Mouse (Mus musculus) kidney, postnatal 0 days (tissue): ENCODE data around the gene Fam90a1b. TPM values are rescaled to one million over a fixed set of nuclear protein-coding genes. Genes with fewer than 3 reads are reported as not detected.
"Not testable (repeated sequence)": the region's sequence is repeated elsewhere in the genome, so short reads cannot be mapped to it uniquely, and the experiment has no call there.

Experiments used
- ATAC-seq: fragments of 200-750 bp; cut with Nextera tagmentation; replicated peaks from 2 replicates; pipeline ENCODE4 v1.8.0; 2017; ENCODE audit warnings: low read depth, moderate number of reproducible peaks, moderate TSS enrichment, moderate library complexity; ENCODE audit not compliant: low FRiP score
- DNase-seq: peaks from one replicate; pipeline ENCODE4 v3.0.0-alpha.2; 2016; ENCODE audit warnings: low spot score
- H3K27ac ChIP-seq: fragments of 300-500 bp; sonication (generic); 2 replicates; pipeline ENCODE4 v1.5.1; 2014; ENCODE audit warnings: mild to moderate bottlenecking
- H3K27me3 ChIP-seq: fragments of 300-500 bp; sonication (generic); 2 replicates; pipeline ENCODE4 v1.6.1; 2014; ENCODE audit warnings: low read length, mixed read lengths; ENCODE audit not compliant: insufficient read depth
- H3K36me3 ChIP-seq: fragments of 300-500 bp; sonication (generic); 2 replicates; pipeline ENCODE4 v1.6.1; 2014; ENCODE audit warnings: low read length, mixed read lengths; ENCODE audit not compliant: insufficient read depth
- H3K4me1 ChIP-seq: fragments of 300-500 bp; sonication (generic); replicated peaks from 2 replicates; pipeline ENCODE4 v1.6.1; 2014; ENCODE audit warnings: antibody characterized with exemption, low read length, mixed read lengths; ENCODE audit not compliant: insufficient read depth
- H3K4me2 ChIP-seq: fragments of 300-500 bp; sonication (generic); 2 replicates; pipeline ENCODE4 v1.6.1; 2014; ENCODE audit warnings: mild to moderate bottlenecking, low read length, moderate library complexity, mixed read lengths
- H3K4me3 ChIP-seq: fragments of 300-500 bp; sonication (generic); replicated peaks from 2 replicates; pipeline ENCODE4 v1.5.1; 2014; ENCODE audit warnings: low read depth, low read length
- H3K9ac ChIP-seq: fragments of 300-500 bp; sonication (generic); 2 replicates; pipeline ENCODE4 v1.6.1; 2014; ENCODE audit warnings: low read depth, low read length
- H3K9me3 ChIP-seq: fragments of 300-500 bp; sonication (generic); replicated peaks from 2 replicates; pipeline ENCODE4 v1.6.1; 2016; ENCODE audit warnings: low read length, inconsistent platforms, mixed read lengths
- CTCF ChIP-seq: IDR thresholded peaks from 2 replicates; pipeline ENCODE4 v1.5.1; 2016; ENCODE audit warnings: antibody characterized with exemption, low read depth, mild to moderate bottlenecking, moderate library complexity
- WGBS: fragments of 180-500 bp; shearing (Covaris S2); extraction: QIAGEN DNeasy Blood & Tissue Kit; methylation state at CpG from one replicate; pipeline ENCODE4 v1.1.7; 2014; 5-methylcytosine and 5-hydroxymethylcytosine counted together
- polyA plus RNA-seq: library from polyadenylated mRNA; unstranded; fragments of >200 nt; fragmentation: Nextera tagmentation; extraction: Ambion mirVana; gene quantifications from 2 replicates; pipeline ENCODE4 v1.2.1, GENCODE M21; 2015

Gene Fam90a1b
- 0.09 TPM in 1 of 2 replicates, not detected in the other for polyA plus RNA-seq

- 19% methylated on average over 46 of the region's 46 CpGs for WGBS
- peak; percentile 78 for TF ChIP-seq CTCF
- Histone ChIP-seq H3K27me3 (0 out of 2 replicates have a peak, but pooled peaks cover 5% of the 10 kb centered on the region), H3K4me1 (no peaks in the 10 kb centered on the region), H3K9me3 (no peaks in the 10 kb centered on the region), H3K27ac (peak within 1 kb of the TSS; percentile 68; the same call in 1 of the 2 replicates), H3K9ac (peak within 1 kb of the TSS; percentile 64), H3K4me2 (peak within 1 kb of the TSS; percentile 50), H3K4me3 (peak within 1 kb of the TSS; percentile 60), H3K36me3 (no peaks in the 10 kb centered on the region)
- DNase-seq (peak; percentile 95), ATAC-seq (peak; percentile 99)
Observed at GRCm38 (mm10) chrX:94366670-94367241, at the start of gene Fam90a1b, which contains the start of gene Apoo. TSS of gene Fam90a1b (minus strand) at chrX:94366777. TSS of gene Apoo (plus strand) at chrX:94367117.

- Histone ChIP-seq H3K4me1 (no peaks in the 10 kb centered on the region), H3K9me3 (no peaks in the 10 kb centered on the region), H3K36me3 (no peaks in the 10 kb centered on the region), H3K4me3 (no peak overlapping the region), H3K27ac (no peak overlapping the region), H3K9ac (no peak overlapping the region), H3K4me2 (no peak overlapping the region), H3K27me3 (no peaks in the 10 kb centered on the region)
- WGBS, result 54% methylated on average over 3 of the region's 3 CpGs
- no peak for TF ChIP-seq CTCF
- DNase-seq (peak; percentile 25), ATAC-seq (no peak)
Observed at GRCm38 (mm10) chrX:94408975-94409374, 42.4 kb upstream of the Fam90a1b start.

- no peaks in the 10 kb centered on the region for H3K36me3 ChIP-seq
- ATAC-seq, result no peak
- no peak overlapping the region for H3K4me2 ChIP-seq
- no peak overlapping the region for H3K4me3 ChIP-seq
- H3K27me3 ChIP-seq, result 0 out of 2 replicates have a peak, but pooled peaks cover 5% of the 10 kb centered on the region
- no peaks in the 10 kb centered on the region for H3K4me1 ChIP-seq
- 66% methylated on average over 5 of the region's 5 CpGs for WGBS
- no peaks in the 10 kb centered on the region for H3K9me3 ChIP-seq
- no peak overlapping the region for H3K9ac ChIP-seq
- H3K27ac ChIP-seq, result no peak overlapping the region
- DNase-seq, result no peak
- TF ChIP-seq CTCF, result no peak
Observed at GRCm38 (mm10) chrX:94378734-94379133, 12.2 kb upstream of the Fam90a1b start.

GRCm38 (mm10) chrX:94367248-94367647, 671 bp upstream of the Fam90a1b start:
- Histone ChIP-seq H3K9ac (peak overlapping the region; percentile 64), H3K4me3 (peak overlapping the region; percentile 60), H3K9me3 (no peaks in the 10 kb centered on the region), H3K4me1 (no peaks in the 10 kb centered on the region), H3K4me2 (peak overlapping the region; percentile 48), H3K27me3 (0 out of 2 replicates have a peak, but pooled peaks cover 5% of the 10 kb centered on the region), H3K27ac (peak overlapping the region; percentile 68; the same call in 1 of the 2 replicates), H3K36me3 (no peaks in the 10 kb centered on the region)
- no peak for TF ChIP-seq CTCF
- 33% methylated on average over 17 of the region's 17 CpGs for WGBS
- ATAC-seq, result peak; percentile 33
- DNase-seq, result no peak

- no peak overlapping the region for H3K27ac ChIP-seq
- WGBS, result 27% methylated on average over 16 of the region's 16 CpGs
- peak overlapping the region; percentile 13; the same call in 1 of the 2 replicates for H3K4me3 ChIP-seq
- TF ChIP-seq CTCF, result no peak
- H3K27me3 ChIP-seq, result 0 out of 2 replicates have a peak, but pooled peaks cover 5% of the 10 kb centered on the region
- H3K9ac ChIP-seq, result no peak overlapping the region
- H3K4me2 ChIP-seq, result peak overlapping the region; percentile 50
- DNase-seq (peak; percentile 24), ATAC-seq (no peak)
- no peaks in the 10 kb centered on the region for H3K9me3 ChIP-seq
- no peaks in the 10 kb centered on the region for H3K4me1 ChIP-seq
- H3K36me3 ChIP-seq, result no peaks in the 10 kb centered on the region
Observed at GRCm38 (mm10) chrX:94366029-94366428, 548 bp downstream of the Fam90a1b start.

- 35% methylated on average over 14 of the region's 14 CpGs for WGBS
- TF ChIP-seq CTCF, result no peak
- Histone ChIP-seq H3K9me3 (no peaks in the 10 kb centered on the region), H3K9ac (no peak overlapping the region), H3K4me3 (no peak overlapping the region), H3K36me3 (no peaks in the 10 kb centered on the region), H3K27ac (no peak overlapping the region), H3K27me3 (0 out of 2 replicates have a peak, but pooled peaks cover 5% of the 10 kb centered on the region), H3K4me2 (peak overlapping the region; percentile 50), H3K4me1 (no peaks in the 10 kb centered on the region)
- DNase-seq (peak; percentile 8), ATAC-seq (no peak)
Observed at GRCm38 (mm10) chrX:94365381-94365925, 1.1 kb downstream of the Fam90a1b start.

GRCm38 (mm10) chrX:94343638-94344037, 22.9 kb downstream of the Fam90a1b start:
- not testable (repeated sequence) for H3K9ac ChIP-seq, H3K36me3 ChIP-seq, H3K4me3 ChIP-seq, H3K27ac ChIP-seq, ATAC-seq, DNase-seq, H3K4me1 ChIP-seq, H3K4me2 ChIP-seq, H3K27me3 ChIP-seq, H3K9me3 ChIP-seq
- 91% methylated on average over 4 of the region's 4 CpGs for WGBS
